Mouse (Mus musculus) ES-Bruce4 (cell line): ENCODE measurements around the gene Gm20695. TPM values are rescaled to one million over a fixed set of nuclear protein-coding genes. Genes with fewer than 3 reads are reported as not detected.

Experiments used
- H3K27ac ChIP-seq: 2 replicates; pipeline ENCODE4 v1.5.1; 2012; ENCODE audit warnings: low read length, inconsistent platforms; ENCODE audit not compliant: insufficient read depth
- H3K27me3 ChIP-seq: 2 replicates; pipeline ENCODE4 v1.6.1; 2012; ENCODE audit warnings: mild to moderate bottlenecking, low read length, inconsistent platforms; ENCODE audit not compliant: control insufficient read depth, poor library complexity, insufficient read depth, severe bottlenecking
- H3K36me3 ChIP-seq: 2 replicates; pipeline ENCODE4 v1.6.1; 2012; ENCODE audit warnings: inconsistent platforms, mild to moderate bottlenecking, low read length, moderate library complexity; ENCODE audit not compliant: control insufficient read depth, poor library complexity, insufficient read depth, severe bottlenecking
- H3K4me1 ChIP-seq: one replicate; pipeline ENCODE4 v1.8.1; 2011; ENCODE audit warnings: low read length; ENCODE audit not compliant: control insufficient read depth, insufficient read depth
- H3K4me3 ChIP-seq: 2 replicates; pipeline ENCODE4 v1.5.1; 2011; ENCODE audit warnings: low read depth, mild to moderate bottlenecking, low read length
- H3K9ac ChIP-seq: 2 replicates; pipeline ENCODE4 v1.6.1; 2012; ENCODE audit warnings: low read depth, mild to moderate bottlenecking, inconsistent platforms; ENCODE audit not compliant: poor library complexity, severe bottlenecking
- H3K9me3 ChIP-seq: replicated peaks from 2 replicates; pipeline ENCODE4 v1.6.1; 2012; ENCODE audit warnings: mild to moderate bottlenecking, low read length, inconsistent platforms; ENCODE audit not compliant: control insufficient read depth, poor library complexity, insufficient read depth, severe bottlenecking
- CTCF ChIP-seq: IDR thresholded peaks from one replicate; pipeline ENCODE4 v1.8.1; 2011; ENCODE audit warnings: low read depth, low read length
- EP300 ChIP-seq: IDR thresholded peaks from 2 replicates; pipeline ENCODE4 v1.6.1; 2011; ENCODE audit warnings: low read depth, low read length; ENCODE audit not compliant: insufficient read depth
- POLR2A ChIP-seq: IDR thresholded peaks from one replicate; pipeline ENCODE4 v1.8.1; 2011; ENCODE audit warnings: low read length; ENCODE audit not compliant: insufficient read depth
- polyA plus RNA-seq: library from polyadenylated mRNA; stranded (reverse); fragments of >200 nt; gene quantifications from 2 replicates; pipeline ENCODE4 v1.2.4, GENCODE M21; 2011; ENCODE audit warnings: low read depth; ENCODE audit not compliant: missing spikeins, insufficient read depth, insufficient read length

Gene Gm20695
- polyA plus RNA-seq, 1 experiment: not detected

- Histone ChIP-seq H3K9me3 (no peaks in the 10 kb centered on the region), H3K36me3 (no peaks in the 10 kb centered on the region)
Observed at GRCm38 (mm10) chr16:3929151-3929550, 44.7 kb downstream of the Gm20695 start.

GRCm38 (mm10) chr16:3933536-3933935 is 49.1 kb downstream of the Gm20695 start:
- H3K9me3 ChIP-seq: no peaks in the 10 kb centered on the region
- no peak for TF ChIP-seq POLR2A
- no peak for TF ChIP-seq EP300
- no peak for TF ChIP-seq CTCF
- no peak overlapping the region for H3K9ac ChIP-seq
- no peak overlapping the region for H3K4me3 ChIP-seq
- no peaks in the 10 kb centered on the region for H3K27me3 ChIP-seq
- H3K27ac ChIP-seq: no peak overlapping the region
- H3K4me1 ChIP-seq: peaks cover 2% of the 10 kb centered on the region
- H3K36me3 ChIP-seq: no peaks in the 10 kb centered on the region

More at GRCm38 (mm10) chr16:3929151-3929550, 44.7 kb downstream of the Gm20695 start:
- TF ChIP-seq EP300: no peak
- no peak for TF ChIP-seq CTCF
- TF ChIP-seq POLR2A: no peak
- no peaks in the 10 kb centered on the region for H3K27me3 ChIP-seq
- no peak overlapping the region for H3K9ac ChIP-seq
- H3K4me3 ChIP-seq: no peak overlapping the region
- no peak overlapping the region for H3K27ac ChIP-seq
- peaks cover 2% of the 10 kb centered on the region for H3K4me1 ChIP-seq

GRCm38 (mm10) chr16:3934091-3934490 is 49.6 kb downstream of the Gm20695 start:
- Histone ChIP-seq H3K27me3 (no peaks in the 10 kb centered on the region), H3K9ac (no peak overlapping the region), H3K4me1 (peaks cover 2% of the 10 kb centered on the region), H3K4me3 (no peak overlapping the region), H3K9me3 (no peaks in the 10 kb centered on the region), H3K27ac (no peak overlapping the region), H3K36me3 (no peaks in the 10 kb centered on the region)
- TF ChIP-seq POLR2A (no peak), EP300 (no peak), CTCF (no peak)

GRCm38 (mm10) chr16:3934701-3935100 is 50.3 kb downstream of the Gm20695 start:
- H3K36me3 ChIP-seq: no peaks in the 10 kb centered on the region
- H3K27me3 ChIP-seq: no peaks in the 10 kb centered on the region
- no peaks in the 10 kb centered on the region for H3K9me3 ChIP-seq
- H3K9ac ChIP-seq: no peak overlapping the region
- TF ChIP-seq POLR2A (no peak), CTCF (no peak), EP300 (no peak)
- no peak overlapping the region for H3K27ac ChIP-seq
- H3K4me3 ChIP-seq: no peak overlapping the region
- no peaks in the 10 kb centered on the region for H3K4me1 ChIP-seq

- H3K4me1 ChIP-seq: no peaks in the 10 kb centered on the region
- TF ChIP-seq POLR2A: no peak
- TF ChIP-seq EP300: no peak
- no peak for TF ChIP-seq CTCF
- no peak overlapping the region for H3K27ac ChIP-seq
- no peaks in the 10 kb centered on the region for H3K27me3 ChIP-seq
- H3K9me3 ChIP-seq: no peaks in the 10 kb centered on the region
- H3K36me3 ChIP-seq: no peaks in the 10 kb centered on the region
- no peak overlapping the region for H3K4me3 ChIP-seq
- no peak overlapping the region for H3K9ac ChIP-seq
Observed at GRCm38 (mm10) chr16:3951141-3951540, 66.7 kb downstream of the Gm20695 start.

GRCm38 (mm10) chr16:3956369-3956768 is 71.9 kb downstream of the Gm20695 start:
- no peaks in the 10 kb centered on the region for H3K4me1 ChIP-seq
- H3K36me3 ChIP-seq: no peaks in the 10 kb centered on the region
- no peaks in the 10 kb centered on the region for H3K9me3 ChIP-seq
- H3K4me3 ChIP-seq: no peak overlapping the region
- H3K9ac ChIP-seq: no peak overlapping the region
- no peaks in the 10 kb centered on the region for H3K27me3 ChIP-seq
- TF ChIP-seq CTCF: no peak
- no peak for TF ChIP-seq EP300
- no peak for TF ChIP-seq POLR2A
- no peak overlapping the region for H3K27ac ChIP-seq
